Mouse (Mus musculus) left cerebral cortex, postnatal 10 days (tissue): ENCODE results near the gene Jag2. TPM values are rescaled to one million over a fixed set of nuclear protein-coding genes. Genes with fewer than 3 reads are reported as not detected.

ENCODE experiments used
- DNase-seq, 2 experiments: peaks; one replicate each; pipeline ENCODE4 v3.0.0; 2021 to 2022; ENCODE audit warnings: low spot score in 2 of 2, mixed read lengths in 1 of 2; ENCODE audit errors: extremely low spot score in 1 of 2
- intact Hi-C: fragments of 180-260 bp; cut with DNase I; formaldehyde crosslinking; loops from one replicate; pipeline ENCODE4 v1.15.1; 2025
- total RNA-seq, 2 experiments: library from RNA; stranded (reverse); gene quantifications; 2 replicates each; pipeline ENCODE4 v1.2.3; 2021

Jag2 gene
- total RNA-seq, 2 experiments from 2014 or later = 60.0 to 60.9 TPM

GRCm38 (mm10) chr12:112943669-112944068, 14.1 kb upstream of the Jag2 start:
- no peak for DNase-seq
- intact Hi-C loops = no loop called here

GRCm38 (mm10) chr12:112941776-112942713, 12.5 kb upstream of the Jag2 start, which contains the start of gene Nudt14:
Nudt14 (minus strand) TSS chr12:112942124.
- intact Hi-C loops = no loop called here
- DNase-seq = peak in 1 of 2 experiments; percentile 87

- intact Hi-C loops = no loop called here
Observed at GRCm38 (mm10) chr12:112941156-112941775, 11.7 kb upstream of the Jag2 start.

GRCm38 (mm10) chr12:112940710-112941109, 11.1 kb upstream of the Jag2 start:
- intact Hi-C loops = no loop called here

More at GRCm38 (mm10) chr12:112941156-112941775, 11.7 kb upstream of the Jag2 start:
- peak in 1 of 2 experiments; percentile 71 for DNase-seq

GRCm38 (mm10) chr12:112940238-112940637, 10.7 kb upstream of the Jag2 start:
- DNase-seq = no peak
- intact Hi-C loops = no loop called here

More at GRCm38 (mm10) chr12:112940710-112941109, 11.1 kb upstream of the Jag2 start:
- no peak for DNase-seq

- DNase-seq = peak in 1 of 2 experiments; percentile 69
- intact Hi-C loops = loop anchor here (5.0 kb wide), 1 partner anchor 62 kb away; no protein-coding TSS in a partner anchor
Observed at GRCm38 (mm10) chr12:112938873-112939565, 9.4 kb upstream of the Jag2 start.

GRCm38 (mm10) chr12:112938366-112938765, 8.8 kb upstream of the Jag2 start:
- intact Hi-C loops = loop anchor here (5.0 kb wide), 1 partner anchor 61 kb away; no protein-coding TSS in a partner anchor
- no peak for DNase-seq

GRCm38 (mm10) chr12:112937906-112938305, 8.3 kb upstream of the Jag2 start:
- no peak for DNase-seq
- intact Hi-C loops = loop anchor here (5.0 kb wide), 1 partner anchor 61 kb away; no protein-coding TSS in a partner anchor

- intact Hi-C loops = no loop called here
- no peak for DNase-seq
Observed at GRCm38 (mm10) chr12:112932647-112933046, 3.1 kb upstream of the Jag2 start.

GRCm38 (mm10) chr12:112928401-112929241, 955 bp downstream of the Jag2 start:
- peak; percentile 45 to 84 for DNase-seq
- intact Hi-C loops = no loop called here

GRCm38 (mm10) chr12:112927265-112927664, 2.3 kb downstream of the Jag2 start:
- intact Hi-C loops = no loop called here
- DNase-seq = peak in 1 of 2 experiments; percentile 70

GRCm38 (mm10) chr12:112925950-112926349, 3.6 kb downstream of the Jag2 start:
- intact Hi-C loops = no loop called here
- DNase-seq = no peak

GRCm38 (mm10) chr12:112922541-112922940, 7.0 kb downstream of the Jag2 start:
- intact Hi-C loops = no loop called here
- DNase-seq = no peak

GRCm38 (mm10) chr12:112921518-112921917, 8.1 kb downstream of the Jag2 start:
- DNase-seq = no peak
- intact Hi-C loops = no loop called here

- DNase-seq = no peak
- intact Hi-C loops = no loop called here
Observed at GRCm38 (mm10) chr12:112917906-112918305, 11.7 kb downstream of the Jag2 start.

- intact Hi-C loops = no loop called here
- no peak for DNase-seq
Observed at GRCm38 (mm10) chr12:112917486-112917885, 12.1 kb downstream of the Jag2 start.

- no peak for DNase-seq
- intact Hi-C loops = no loop called here
Observed at GRCm38 (mm10) chr12:112916698-112917400, 12.7 kb downstream of the Jag2 start.

GRCm38 (mm10) chr12:112915587-112915986, 14.0 kb downstream of the Jag2 start:
- intact Hi-C loops = no loop called here

More at GRCm38 (mm10) chr12:112915587-112915986, 14.0 kb downstream of the Jag2 start:
- DNase-seq = no peak
